Mouse (Mus musculus): ENCODE measurements at regions not wholly inside any gene's neighbourhood (a gene's known extent, or its start where the extent isn't known, plus 50 kb on each side); places are given as distances from the start of the nearest gene placed in this dataset.

GRCm38 (mm10) chr2:45511791-45512190, 394.6 kb upstream of the Zeb2 start:
- TF ChIP-seq POLR2A (IDR thresholded peaks at IDR 0.05; ENCODE audit: borderline replicate concordance, insufficient read depth, low read length) (no peak), CTCF (IDR thresholded peaks at IDR 0.05; ENCODE audit: borderline replicate concordance, insufficient read depth, low read depth, low read length) (no peak)
